Mouse (Mus musculus) left cerebral cortex, adult 11 months (tissue): ENCODE measurements at regions not wholly inside any gene's neighbourhood (a gene's known extent, or its start where the extent isn't known, plus 50 kb on each side); places are given as distances from the start of the nearest gene placed in this dataset.

Experiments used
- DNase-seq: peaks from one replicate; pipeline ENCODE4 v3.0.0; 2022; ENCODE audit warnings: low spot score

DNA sequence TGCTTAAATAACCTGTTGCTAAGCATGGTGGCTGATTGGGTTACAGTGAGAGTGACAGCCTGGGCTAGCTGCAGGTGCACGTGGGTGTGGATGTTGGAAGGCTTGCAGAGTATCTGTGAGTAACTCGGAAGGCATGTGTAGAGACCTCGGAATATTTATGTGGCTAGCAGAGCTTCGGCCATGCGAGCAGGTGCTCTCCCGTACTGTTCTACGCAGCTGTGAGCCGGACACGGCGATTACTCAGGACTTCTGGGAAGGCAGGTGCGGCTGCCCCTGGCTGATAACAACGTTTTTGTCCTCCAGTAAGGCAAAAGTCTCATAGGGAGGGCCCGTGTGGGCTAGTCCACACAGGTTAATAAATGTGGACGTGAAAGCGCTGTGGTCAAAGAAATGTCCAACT, 119.6 kb downstream of the Fgf9 start:
- no peak for DNase-seq

DNA sequence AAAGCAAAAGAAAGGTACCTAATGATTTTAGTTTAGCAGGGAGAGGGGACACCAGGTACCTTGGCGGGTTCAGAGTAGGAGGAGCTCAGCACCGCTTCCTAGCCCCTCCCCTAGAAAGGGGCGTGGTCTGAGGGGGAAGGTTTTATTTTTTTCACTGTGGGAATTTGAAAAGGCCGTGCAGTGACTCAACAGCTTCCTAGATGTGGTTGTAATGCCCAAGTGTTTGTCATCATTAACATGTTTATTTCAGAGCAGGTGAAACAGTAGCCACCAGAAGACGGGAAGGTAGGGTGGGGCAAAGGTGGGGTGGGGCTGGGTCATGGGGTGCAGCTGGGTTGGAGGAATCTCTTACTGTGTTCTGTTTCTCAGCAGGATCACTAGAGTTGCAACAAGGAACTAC, 112.5 kb downstream of the Fgf9 start:
- DNase-seq = no peak

DNA sequence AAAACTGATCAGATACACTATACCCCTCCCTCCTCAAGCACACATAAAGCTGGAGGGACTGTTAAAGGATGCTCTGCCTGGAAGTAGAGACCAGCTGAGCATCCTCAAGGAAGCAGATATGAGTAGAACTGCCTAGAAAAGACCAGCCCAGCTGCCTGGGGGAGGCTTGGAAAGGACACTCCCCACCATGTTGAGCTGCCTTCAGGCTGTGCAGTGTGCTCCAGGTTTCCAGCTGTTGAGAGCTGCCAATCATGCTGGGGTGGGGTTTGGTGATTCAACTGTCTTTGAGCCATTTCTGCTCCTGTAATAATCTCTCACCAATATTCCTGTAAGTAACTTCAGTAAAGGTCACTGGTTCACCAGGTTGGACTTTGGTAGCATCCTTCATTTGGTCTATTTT, 110.4 kb downstream of the Fgf9 start:
- no peak for DNase-seq

DNA sequence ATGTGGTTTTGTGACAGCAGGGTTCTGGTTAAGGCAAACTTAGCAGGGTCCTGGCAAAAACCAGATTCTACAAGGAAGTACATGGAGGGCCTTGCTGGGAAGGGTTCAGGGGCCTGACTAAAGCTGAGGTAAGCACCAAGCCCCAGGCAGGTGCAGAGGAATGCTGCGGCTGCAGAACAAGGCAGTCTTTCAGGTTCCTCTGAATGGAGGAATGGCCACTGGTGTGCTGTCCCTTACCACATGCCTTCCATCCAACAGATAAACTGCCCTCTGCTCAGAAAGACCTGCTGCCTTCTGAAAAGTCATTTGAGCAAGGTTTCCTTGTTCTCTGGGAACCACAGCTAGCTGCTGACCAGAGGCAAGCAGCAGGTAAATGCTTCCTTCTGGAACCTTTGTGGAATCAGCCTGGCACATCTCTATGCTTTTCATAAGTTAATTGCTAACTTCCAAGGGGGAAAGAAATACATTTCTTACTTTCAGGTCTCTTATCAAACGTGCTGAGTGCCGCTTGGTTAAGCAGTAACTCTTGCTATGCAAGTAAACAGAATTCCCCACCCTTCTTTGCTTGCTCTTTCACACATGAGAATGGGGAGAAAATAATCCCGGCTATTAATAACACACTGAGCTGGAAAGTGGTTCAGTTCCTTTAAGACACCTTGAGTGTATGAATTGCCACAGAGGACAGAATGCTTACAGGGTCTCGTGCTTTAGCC, 105.5 kb downstream of the Fgf9 start:
- no peak for DNase-seq

- no peak for DNase-seq
Measured at GRCm38 (mm10) chr14:58174512-58174911, 104.2 kb downstream of the Fgf9 start.

DNA sequence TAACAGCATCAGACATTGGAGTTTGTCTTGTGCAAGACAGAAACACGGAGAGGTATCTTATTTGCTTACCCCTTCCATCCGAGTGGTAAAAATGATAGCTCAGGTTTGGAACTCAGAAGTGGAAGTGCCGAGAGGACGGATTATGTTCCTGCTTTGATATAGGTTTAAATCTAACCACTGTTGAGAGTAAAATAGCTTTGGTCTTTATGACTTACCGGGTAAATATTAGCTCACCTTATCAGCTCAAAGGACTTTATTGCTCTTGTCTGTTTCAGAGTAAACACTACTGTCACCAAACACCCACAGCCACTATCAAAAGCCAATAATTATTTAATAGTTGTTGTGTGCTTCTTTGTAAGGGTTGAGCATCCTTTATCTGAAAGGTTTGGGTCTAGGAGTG, 98.6 kb downstream of the Fgf9 start:
- DNase-seq = no peak
